Mouse (Mus musculus) megakaryocyte, adult 5-6 weeks (primary cell): ENCODE measurements at regions not wholly inside any gene's neighbourhood (a gene's known extent, or its start where the extent isn't known, plus 50 kb on each side); places are given as distances from the start of the nearest gene placed in this dataset.
A peak's percentile ranks its signal among the peaks of the same experiment; 100 is the strongest.

ENCODE experiments used
- ATAC-seq: 2 replicates; pipeline ENCODE4 v1.8.0; 2016; ENCODE audit warnings: mild to moderate bottlenecking, inconsistent platforms; ENCODE audit not compliant: poor library complexity, severe bottlenecking

DNA sequence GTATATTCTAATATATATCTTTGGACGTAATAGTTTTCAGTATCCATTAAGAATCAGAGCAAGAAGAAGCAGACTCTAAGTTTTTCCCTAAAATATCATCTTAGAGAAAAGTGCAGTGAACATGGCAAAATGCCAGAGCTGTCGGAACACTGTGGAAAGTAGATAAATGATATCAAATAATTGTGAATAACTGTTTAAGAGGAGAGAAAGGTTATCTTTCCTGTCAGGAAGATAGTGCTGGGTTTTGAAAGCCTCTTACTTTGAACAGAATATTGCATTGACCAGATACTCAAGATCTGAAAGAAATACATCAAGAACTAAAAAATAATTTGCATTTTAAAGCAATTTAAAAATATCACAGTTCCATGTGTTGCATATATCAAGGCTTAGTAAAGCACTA lies 1549.2 kb downstream of the Pcdh18 start:
- no peak for ATAC-seq

DNA sequence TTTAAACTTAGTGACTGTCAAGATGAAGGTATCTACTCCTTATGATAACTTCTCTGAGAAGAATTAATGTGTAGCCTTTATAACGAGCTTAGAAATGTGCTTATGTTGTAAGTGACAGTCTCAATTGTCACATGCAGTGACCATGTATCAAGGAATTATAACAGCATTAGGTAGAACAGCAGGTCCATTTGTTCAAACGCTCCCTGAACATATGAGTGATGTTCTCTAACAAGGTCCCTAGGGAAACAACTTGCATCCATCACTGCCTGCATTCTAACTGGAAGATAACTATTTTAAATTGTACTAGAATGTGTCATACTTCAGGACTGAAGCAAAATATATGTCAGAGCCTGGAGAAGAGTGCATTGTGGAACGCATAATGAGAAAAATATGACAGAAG lies 1562.8 kb downstream of the Pcdh18 start:
- no peak for ATAC-seq

DNA sequence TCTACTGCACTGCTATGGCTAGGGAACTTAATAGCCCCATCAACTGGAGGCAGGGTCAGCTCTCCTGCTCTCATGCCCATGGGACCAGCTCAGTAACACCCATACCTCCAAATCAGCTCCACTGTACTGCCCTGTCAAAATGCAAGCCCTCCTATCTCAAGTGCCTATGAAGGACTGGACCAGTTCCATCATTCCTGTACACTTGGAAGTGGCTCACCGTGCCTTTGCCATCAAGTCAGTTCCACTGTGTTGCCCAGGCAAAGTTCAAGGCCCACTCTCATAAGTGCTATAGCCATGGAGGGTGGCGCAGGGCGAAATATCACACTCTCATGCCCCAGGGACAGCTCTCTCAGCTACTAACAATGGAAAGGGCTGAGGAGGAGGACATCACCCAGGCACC lies 1612.2 kb downstream of the Pcdh18 start:
- no peak for ATAC-seq

DNA sequence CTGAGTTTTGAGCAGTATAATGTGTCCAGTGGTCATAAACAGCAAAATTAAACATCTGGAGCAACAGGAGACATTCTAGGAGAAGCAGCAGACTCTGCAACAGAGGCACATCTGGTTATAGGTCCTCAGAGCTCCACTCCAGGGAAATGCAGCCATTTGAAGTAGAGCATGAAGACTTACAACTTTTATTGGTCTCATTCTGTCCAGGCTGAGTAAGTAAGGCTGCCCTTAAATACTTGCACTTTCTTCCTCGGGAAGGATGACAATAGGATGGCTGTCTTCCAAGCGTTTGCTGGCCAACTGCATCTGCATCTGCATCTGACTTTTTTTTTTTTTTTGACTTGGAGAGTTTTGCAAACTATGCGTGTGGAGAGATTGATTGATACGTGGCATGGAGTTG lies 1622.2 kb downstream of the Pcdh18 start:
- ATAC-seq: no peak

DNA sequence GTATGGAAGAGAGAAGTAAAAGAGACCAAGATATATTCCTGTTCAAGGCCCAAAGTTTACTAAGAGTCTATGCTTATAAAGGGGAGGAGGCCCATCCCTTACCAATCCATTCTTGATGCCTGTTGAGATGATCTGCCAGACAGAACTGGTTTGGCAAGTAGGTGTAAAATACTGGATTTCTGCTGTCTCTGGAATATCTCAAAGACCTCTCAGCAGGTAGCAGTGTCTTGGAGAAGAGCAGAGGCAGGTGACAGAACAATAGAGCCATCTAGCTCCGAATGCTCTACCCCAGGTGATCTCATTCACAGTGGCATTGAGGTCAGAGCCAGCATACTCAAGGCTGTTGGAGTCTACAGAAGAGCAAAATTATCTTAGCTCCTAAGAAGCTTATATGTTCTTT lies 1632.9 kb downstream of the Pcdh18 start:
- ATAC-seq: no peak

DNA sequence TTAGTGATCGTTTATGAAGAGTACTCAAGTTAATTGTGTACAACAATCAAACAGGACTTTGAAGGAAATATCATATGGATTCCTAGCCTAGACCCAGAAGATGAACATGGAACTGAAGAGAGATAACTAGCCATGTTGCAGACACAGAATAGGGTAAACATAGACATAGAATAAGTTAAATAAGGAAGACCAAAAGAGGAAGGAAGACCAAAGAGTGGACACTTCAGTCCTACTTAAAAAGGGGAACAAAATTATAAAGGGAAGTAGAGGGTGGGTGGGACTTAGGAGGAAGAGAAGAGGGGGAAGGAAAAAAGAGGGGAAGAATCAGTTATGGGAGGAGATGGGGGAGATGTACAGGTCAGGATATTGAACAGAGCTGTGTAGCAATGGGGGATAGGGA lies 1652.8 kb upstream of the Pabpc4l start:
- ATAC-seq: peak; percentile 100

DNA sequence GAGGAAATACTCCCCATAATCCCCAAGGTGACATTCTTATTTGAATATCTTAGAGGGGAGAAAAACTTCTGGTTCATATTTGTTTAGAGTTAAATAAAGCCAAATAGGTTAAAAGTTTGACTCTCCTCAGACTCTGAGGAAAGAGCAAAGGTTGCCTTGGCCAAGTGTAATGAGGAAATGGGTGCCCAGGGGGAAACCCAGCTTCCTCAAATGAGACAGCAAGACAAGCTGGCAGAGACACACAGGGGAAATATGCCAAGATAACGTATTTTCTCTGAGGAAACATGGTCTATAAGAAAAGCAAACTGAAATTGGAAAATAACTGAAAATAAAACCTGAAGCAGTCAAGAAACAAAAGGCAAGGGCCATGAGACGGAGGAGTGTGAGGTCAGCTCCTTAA lies 1632.6 kb upstream of the Pabpc4l start:
- ATAC-seq: peak; percentile 99

DNA sequence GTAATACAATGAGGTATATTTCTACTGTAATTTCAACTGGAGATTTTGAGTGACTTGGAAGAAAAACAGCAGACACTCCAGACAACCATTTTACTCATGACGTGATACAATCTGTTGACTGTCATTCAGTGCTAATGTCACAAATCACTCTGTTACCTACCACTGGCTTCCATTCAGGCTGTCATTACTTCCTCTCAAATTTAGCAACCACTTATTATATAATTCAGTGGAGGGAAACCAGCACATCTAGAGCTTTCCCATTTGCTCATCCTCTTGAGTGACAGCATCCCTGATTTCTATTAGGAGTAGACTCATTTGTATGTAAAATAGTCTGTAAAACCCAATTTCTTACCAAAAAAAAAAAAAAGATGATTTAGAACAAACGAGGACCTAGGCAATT lies 1627.3 kb upstream of the Pabpc4l start:
- ATAC-seq: peak; percentile 38

DNA sequence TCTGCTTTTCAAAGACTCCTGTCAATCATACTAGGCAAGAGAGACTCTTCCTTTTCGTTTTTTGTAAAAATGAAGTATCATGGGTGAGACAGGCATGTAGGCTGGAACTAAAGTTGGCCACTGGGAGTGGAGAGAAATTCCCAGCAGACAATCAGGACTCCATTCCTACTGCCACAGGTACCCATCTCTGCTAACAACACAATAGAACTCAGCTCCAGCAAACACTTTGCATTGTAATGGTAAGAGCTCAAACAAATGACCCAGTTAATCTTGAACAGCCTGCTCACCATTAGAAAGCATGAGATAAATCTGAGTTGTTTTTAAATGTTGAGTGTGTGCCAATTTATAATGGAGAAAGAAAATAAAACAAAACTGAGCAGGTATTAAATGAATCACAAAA lies 1620.6 kb upstream of the Pabpc4l start:
- ATAC-seq: no peak
